Mouse (Mus musculus) fibroblast of lung, adult 2 months (primary cell): ENCODE measurements around the gene Zfpl1.
"Not testable (repeated sequence)": the region's sequence is repeated elsewhere in the genome, so short reads cannot be mapped to it uniquely, and the experiment has no call there.

Source experiments
- DNase-seq: peaks from one replicate; pipeline ENCODE4 v3.0.0-alpha.2; 2011; ENCODE audit warnings: low read depth

Zfpl1 gene

GRCm38 (mm10) chr19:6084478-6085248, at the start of gene Zfpl1, which contains the start of gene Cdca5:
TSS of gene Zfpl1 (minus strand) at chr19:6084956.
TSS of gene Cdca5 (plus strand) at chr19:6084983.
- DNase-seq: peak; percentile 92

- DNase-seq: not testable (repeated sequence)
Observed at GRCm38 (mm10) chr19:6133197-6133596, 48.4 kb upstream of the Zfpl1 start.

GRCm38 (mm10) chr19:6132171-6132827, 47.5 kb upstream of the Zfpl1 start:
- DNase-seq: no peak

GRCm38 (mm10) chr19:6130414-6131128, 45.8 kb upstream of the Zfpl1 start:
- not testable (repeated sequence) for DNase-seq

- peak; percentile 81 for DNase-seq
Observed at GRCm38 (mm10) chr19:6127760-6128341, 43.1 kb upstream of the Zfpl1 start, which contains the start of gene Snx15. TSS of gene Snx15 (minus strand) at chr19:6128304.

GRCm38 (mm10) chr19:6126789-6127580, 42.2 kb upstream of the Zfpl1 start:
- no peak for DNase-seq

GRCm38 (mm10) chr19:6126289-6126688, 41.5 kb upstream of the Zfpl1 start:
- no peak for DNase-seq

- DNase-seq: no peak
Observed at GRCm38 (mm10) chr19:6124898-6125297, 40.1 kb upstream of the Zfpl1 start.

- DNase-seq: no peak
Observed at GRCm38 (mm10) chr19:6123330-6123729, 38.6 kb upstream of the Zfpl1 start.

- DNase-seq: no peak
Observed at GRCm38 (mm10) chr19:6121761-6122160, 37.0 kb upstream of the Zfpl1 start.

GRCm38 (mm10) chr19:6118677-6119185, 34.0 kb upstream of the Zfpl1 start:
- DNase-seq: no peak

GRCm38 (mm10) chr19:6117986-6118676, 33.4 kb upstream of the Zfpl1 start, which contains the start of gene Sac3d1:
TSS of gene Sac3d1 (minus strand) at chr19:6118650.
- peak; percentile 91 for DNase-seq

GRCm38 (mm10) chr19:6117346-6117985, 32.7 kb upstream of the Zfpl1 start:
- no peak for DNase-seq

- DNase-seq: no peak
Observed at GRCm38 (mm10) chr19:6116113-6116850, 31.5 kb upstream of the Zfpl1 start.

GRCm38 (mm10) chr19:6113116-6113515, 28.4 kb upstream of the Zfpl1 start:
- DNase-seq: no peak

GRCm38 (mm10) chr19:6105586-6105985, 20.8 kb upstream of the Zfpl1 start, which contains the start of gene Naaladl1:
TSS of gene Naaladl1 (plus strand) at chr19:6105782.
- DNase-seq: no peak

GRCm38 (mm10) chr19:6104476-6104875, 19.7 kb upstream of the Zfpl1 start:
- no peak for DNase-seq

GRCm38 (mm10) chr19:6102169-6102853, 17.6 kb upstream of the Zfpl1 start:
- no peak for DNase-seq

GRCm38 (mm10) chr19:6101186-6101585, 16.4 kb upstream of the Zfpl1 start:
- no peak for DNase-seq
